Mouse (Mus musculus) bone marrow, adult 2 months (tissue): ENCODE measurements around the gene Tas2r119.

ENCODE experiments used
- CTCF ChIP-seq: fragments of 200-500 bp; IDR thresholded peaks from 2 replicates; pipeline ENCODE4 v1.5.1; 2011; ENCODE audit warnings: low read length, control low read depth; ENCODE audit not compliant: control insufficient read depth, insufficient read depth
- POLR2A ChIP-seq: fragments of 200-500 bp; IDR thresholded peaks from 2 replicates; pipeline ENCODE4 v1.6.1; 2011; ENCODE audit warnings: low read depth, mild to moderate bottlenecking, control low read depth, low read length, borderline replicate concordance; ENCODE audit not compliant: control insufficient read depth

- TF ChIP-seq CTCF: no peak
- no peak for TF ChIP-seq POLR2A
These were observed 5.3 kb upstream of the Tas2r119 start for GRCm38 (mm10) chr15:32171764-32172163.
